Mouse (Mus musculus): ENCODE results near the gene Srsf2. TPM values are rescaled to one million over a fixed set of nuclear protein-coding genes. Genes with fewer than 3 reads are reported as not detected.
"Not testable (repeated sequence)": the region's sequence is repeated elsewhere in the genome, so short reads cannot be mapped to it uniquely, and the experiment has no call there.

Srsf2 gene
- polyA plus RNA-seq, 1 experiment = 658 TPM

- Histone ChIP-seq H3K36me3 (ENCODE audit: control insufficient read depth, insufficient read depth, low read length) (no peaks in the 10 kb centered on the region), H3K27me3 (ENCODE audit: control insufficient read depth, insufficient read depth, low read length) (no peaks in the 10 kb centered on the region), H3K4me3 (ENCODE audit: low read depth, low read length) (peak within 1 kb of the TSS; percentile 74), H3K4me1 (ENCODE audit: control insufficient read depth, insufficient read depth, insufficient read length, low read length) (peaks cover 11% of the 10 kb centered on the region; the same call in 1 of the 2 replicates), H3K27ac (ENCODE audit: insufficient read depth, low read depth, low read length) (peak within 1 kb of the TSS; percentile 45)
- TF ChIP-seq POLR2A (IDR thresholded peaks at IDR 0.05; ENCODE audit: low read depth, low read length) = peak; percentile 42; the same call in 1 of the 2 replicates
- TF ChIP-seq CTCF (IDR thresholded peaks at IDR 0.05; ENCODE audit: extremely low read depth, insufficient read length, insufficient replicate concordance, low read depth, low read length) = no peak
- 2% methylated on average over 71 of the region's 71 CpGs for WGBS
These were observed 25.2 kb downstream of the Srsf2 start, which contains the start of gene Mxra7 for GRCm38 (mm10) chr11:116827534-116828165. Gene Mxra7 (minus strand): TSS chr11:116828046.

GRCm38 (mm10) chr11:116826550-116827504 is 26.1 kb downstream of the Srsf2 start:
- WGBS = 46% methylated on average over 17 of the region's 17 CpGs
- H3K27ac ChIP-seq (ENCODE audit: insufficient read depth, low read depth, low read length) = peak overlapping the region; percentile 45

GRCm38 (mm10) chr11:116825230-116825629 is 27.7 kb downstream of the Srsf2 start:
- TF ChIP-seq POLR2A (IDR thresholded peaks at IDR 0.05; ENCODE audit: low read depth, low read length) (no peak), CTCF (IDR thresholded peaks at IDR 0.05; ENCODE audit: extremely low read depth, insufficient read length, insufficient replicate concordance, low read depth, low read length) (no peak)
- Histone ChIP-seq H3K4me1 (ENCODE audit: control insufficient read depth, insufficient read depth, insufficient read length, low read length) (peaks cover 14% of the 10 kb centered on the region; the same call in 1 of the 2 replicates), H3K27ac (ENCODE audit: insufficient read depth, low read depth, low read length) (no peak overlapping the region), H3K4me3 (ENCODE audit: low read depth, low read length) (no peak overlapping the region), H3K27me3 (ENCODE audit: control insufficient read depth, insufficient read depth, low read length) (no peaks in the 10 kb centered on the region), H3K36me3 (ENCODE audit: control insufficient read depth, insufficient read depth, low read length) (no peaks in the 10 kb centered on the region)
- WGBS = 84% methylated on average over 5 of the region's 5 CpGs

More at GRCm38 (mm10) chr11:116826550-116827504, 26.1 kb downstream of the Srsf2 start:
- no peak for TF ChIP-seq POLR2A (IDR thresholded peaks at IDR 0.05; ENCODE audit: low read depth, low read length)
- no peak for TF ChIP-seq CTCF (IDR thresholded peaks at IDR 0.05; ENCODE audit: extremely low read depth, insufficient read length, insufficient replicate concordance, low read depth, low read length)
- Histone ChIP-seq H3K36me3 (ENCODE audit: control insufficient read depth, insufficient read depth, low read length) (no peaks in the 10 kb centered on the region), H3K27me3 (ENCODE audit: control insufficient read depth, insufficient read depth, low read length) (no peaks in the 10 kb centered on the region), H3K4me1 (ENCODE audit: control insufficient read depth, insufficient read depth, insufficient read length, low read length) (peaks cover 11% of the 10 kb centered on the region; the same call in 1 of the 2 replicates), H3K4me3 (ENCODE audit: low read depth, low read length) (peak overlapping the region; percentile 74)

- 97% methylated on average over 10 of the region's 10 CpGs for WGBS
- not testable (repeated sequence) for H3K27me3 ChIP-seq (ENCODE audit: control insufficient read depth, insufficient read depth, low read length); H3K4me3 ChIP-seq (ENCODE audit: low read depth, low read length); H3K36me3 ChIP-seq (ENCODE audit: control insufficient read depth, insufficient read depth, low read length); H3K27ac ChIP-seq (ENCODE audit: insufficient read depth, low read depth, low read length)
- peaks cover 17% of the 10 kb centered on the region; the same call in 1 of the 2 replicates for H3K4me1 ChIP-seq (ENCODE audit: control insufficient read depth, insufficient read depth, insufficient read length, low read length)
These were observed 29.0 kb downstream of the Srsf2 start for GRCm38 (mm10) chr11:116823885-116824284.

GRCm38 (mm10) chr11:116823255-116823654 is 29.6 kb downstream of the Srsf2 start:
- Histone ChIP-seq H3K4me1 (ENCODE audit: control insufficient read depth, insufficient read depth, insufficient read length, low read length) (peaks cover 20% of the 10 kb centered on the region; the same call in 1 of the 2 replicates), H3K27me3 (ENCODE audit: control insufficient read depth, insufficient read depth, low read length) (no peaks in the 10 kb centered on the region), H3K36me3 (ENCODE audit: control insufficient read depth, insufficient read depth, low read length) (no peaks in the 10 kb centered on the region), H3K27ac (ENCODE audit: insufficient read depth, low read depth, low read length) (no peak overlapping the region), H3K4me3 (ENCODE audit: low read depth, low read length) (no peak overlapping the region)
- TF ChIP-seq POLR2A (IDR thresholded peaks at IDR 0.05; ENCODE audit: low read depth, low read length) (no peak), CTCF (IDR thresholded peaks at IDR 0.05; ENCODE audit: extremely low read depth, insufficient read length, insufficient replicate concordance, low read depth, low read length) (no peak)
- WGBS = 96% methylated on average over 2 of the region's 2 CpGs

- TF ChIP-seq CTCF (IDR thresholded peaks at IDR 0.05; ENCODE audit: extremely low read depth, insufficient read length, insufficient replicate concordance, low read depth, low read length) (no peak), POLR2A (IDR thresholded peaks at IDR 0.05; ENCODE audit: low read depth, low read length) (no peak)
- no peak overlapping the region for H3K4me3 ChIP-seq (ENCODE audit: low read depth, low read length)
- H3K4me1 ChIP-seq (ENCODE audit: control insufficient read depth, insufficient read depth, insufficient read length, low read length) = peaks cover 19% of the 10 kb centered on the region; the same call in 1 of the 2 replicates
- 88% methylated on average over 10 of the region's 10 CpGs for WGBS
- H3K27me3 ChIP-seq (ENCODE audit: control insufficient read depth, insufficient read depth, low read length) = no peaks in the 10 kb centered on the region
- no peaks in the 10 kb centered on the region for H3K36me3 ChIP-seq (ENCODE audit: control insufficient read depth, insufficient read depth, low read length)
- no peak overlapping the region for H3K27ac ChIP-seq (ENCODE audit: insufficient read depth, low read depth, low read length)
These were observed 30.3 kb downstream of the Srsf2 start for GRCm38 (mm10) chr11:116822626-116823025.

- Histone ChIP-seq H3K27me3 (ENCODE audit: control insufficient read depth, insufficient read depth, low read length) (no peaks in the 10 kb centered on the region), H3K27ac (ENCODE audit: insufficient read depth, low read depth, low read length) (no peak overlapping the region; the same call in 1 of the 2 replicates), H3K4me1 (ENCODE audit: control insufficient read depth, insufficient read depth, insufficient read length, low read length) (peaks cover 19% of the 10 kb centered on the region; the same call in 1 of the 2 replicates), H3K4me3 (ENCODE audit: low read depth, low read length) (no peak overlapping the region), H3K36me3 (ENCODE audit: control insufficient read depth, insufficient read depth, low read length) (no peaks in the 10 kb centered on the region)
- 58% methylated on average over 10 of the region's 10 CpGs for WGBS
- no peak for TF ChIP-seq POLR2A (IDR thresholded peaks at IDR 0.05; ENCODE audit: low read depth, low read length)
- TF ChIP-seq CTCF (IDR thresholded peaks at IDR 0.05; ENCODE audit: extremely low read depth, insufficient read length, insufficient replicate concordance, low read depth, low read length) = no peak
These were observed 30.7 kb downstream of the Srsf2 start for GRCm38 (mm10) chr11:116822215-116822614.
